Mouse (Mus musculus) lung, postnatal 4 days (tissue): ENCODE results near the gene Dhx38.
A peak's percentile ranks its signal among the peaks of the same experiment; 100 is the strongest.

Experiments
- DNase-seq, 2 experiments: peaks; one replicate each; pipeline ENCODE4 v3.0.0; 2021

Dhx38 gene

DNA sequence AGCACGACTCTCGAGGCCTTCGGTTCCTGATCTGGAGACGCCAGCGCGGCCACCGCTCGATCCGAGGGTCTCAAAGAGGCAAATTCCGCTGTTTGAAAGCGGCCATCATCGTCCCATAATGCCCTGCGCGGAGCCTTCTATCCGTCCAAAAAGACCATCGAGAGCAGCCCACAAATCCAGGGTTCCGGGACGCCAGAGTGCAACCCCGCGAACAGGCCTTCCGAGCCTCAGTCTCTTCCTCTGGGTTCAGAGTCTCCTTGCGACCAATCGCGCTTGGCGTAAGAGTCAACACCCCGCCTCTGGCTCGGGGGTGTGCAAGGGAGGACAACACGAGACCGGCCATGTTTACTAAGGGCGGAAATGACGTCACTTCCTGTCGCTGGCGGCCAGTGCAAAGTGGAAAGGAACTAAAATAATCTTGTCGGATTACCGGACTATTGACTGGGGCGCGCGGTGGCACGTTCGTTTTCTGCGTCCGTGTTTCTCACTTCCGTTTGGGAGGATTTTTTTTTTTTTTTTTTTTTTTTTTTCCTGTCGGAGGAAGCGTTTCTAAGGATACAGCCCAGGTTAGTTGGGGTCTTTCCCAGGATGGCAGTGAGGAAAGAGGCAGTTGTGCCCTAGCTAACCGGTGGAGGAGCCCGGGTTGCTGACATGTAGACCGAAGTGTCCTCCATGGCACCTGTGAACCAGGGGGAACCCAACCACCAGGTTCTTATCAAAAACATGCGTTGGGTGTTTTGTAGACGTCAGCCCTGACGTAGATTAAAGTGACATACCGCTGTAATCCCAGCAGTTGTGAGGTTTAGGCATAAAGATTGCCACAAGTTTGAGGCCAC is at the start of gene Dhx38, which contains the start of gene Txnl4b:
Gene Dhx38, minus strand, starts transcription at position 364 of the 836 bp plus-strand sequence.
Gene Txnl4b, plus strand, starts transcription at position 395 of the 836 bp plus-strand sequence.
- peak; percentile 99 for DNase-seq

DNA sequence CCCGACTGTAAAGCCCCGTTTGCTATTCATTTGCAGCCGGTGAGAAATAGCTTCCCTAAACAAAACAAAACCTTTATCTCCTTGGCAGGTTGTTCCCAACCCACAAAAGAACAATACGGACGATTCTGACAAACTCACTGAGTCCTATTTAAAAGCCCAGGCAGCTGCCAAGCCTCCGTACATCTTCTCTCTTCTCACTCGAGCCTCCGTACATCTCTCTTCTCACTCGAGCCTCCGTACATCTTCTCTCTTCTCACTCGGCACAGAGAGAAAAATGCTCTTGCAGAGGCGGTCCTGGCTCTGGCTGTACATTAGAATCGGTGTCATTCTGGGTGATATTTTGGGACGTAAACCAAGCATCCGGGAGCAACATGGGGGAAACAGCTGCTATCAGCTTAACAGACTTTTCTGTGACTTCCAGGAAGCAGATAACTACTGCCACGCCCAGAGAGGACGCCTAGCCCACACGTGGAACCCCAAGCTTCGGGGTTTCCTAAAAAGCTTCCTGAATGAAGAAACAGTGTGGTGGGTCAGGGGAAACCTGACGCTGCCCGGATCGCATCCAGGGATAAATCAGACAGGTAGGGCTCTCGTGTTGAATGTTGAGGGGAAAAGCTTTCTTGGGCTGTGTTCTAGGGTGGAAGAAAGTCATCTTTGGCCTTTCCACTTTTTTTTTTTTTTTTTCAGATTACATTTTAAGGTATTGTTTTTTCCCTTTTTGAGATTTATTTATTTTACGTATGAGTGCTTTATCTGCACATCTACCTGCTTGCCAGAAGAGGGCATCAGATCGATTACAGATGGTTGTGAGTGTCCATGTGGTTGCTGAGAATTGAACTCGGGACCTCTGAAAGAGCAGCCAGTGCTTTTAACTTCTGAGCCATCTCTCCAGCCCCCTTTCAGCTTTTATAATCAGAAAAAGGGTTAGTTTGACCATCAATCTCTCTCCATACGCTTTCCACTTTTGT is 48.9 kb upstream of the Dhx38 start, which contains the start of gene Pkd1l3:
Gene Pkd1l3, plus strand, starts transcription at position 275 of the 968 bp plus-strand sequence.
- DNase-seq: peak in 1 of 2 experiments; percentile 16

DNA sequence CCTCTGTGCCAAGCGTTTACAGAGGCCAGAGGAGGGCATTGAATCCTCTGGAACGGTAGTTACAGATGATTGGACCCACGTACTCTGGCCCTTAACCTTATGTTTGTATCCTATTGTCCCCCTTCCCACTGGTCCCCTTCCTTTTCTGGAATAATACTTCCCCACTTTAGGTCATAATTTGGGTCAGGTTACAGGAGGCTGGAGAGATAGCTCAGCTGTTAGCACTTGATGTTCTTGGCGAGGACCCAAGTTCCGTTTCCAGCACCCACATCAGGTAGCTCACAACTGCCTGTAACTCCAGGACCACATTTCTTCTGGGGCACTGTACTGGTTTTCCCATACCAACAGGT is 43.5 kb upstream of the Dhx38 start:
- peak; percentile 17 to 26 for DNase-seq

DNA sequence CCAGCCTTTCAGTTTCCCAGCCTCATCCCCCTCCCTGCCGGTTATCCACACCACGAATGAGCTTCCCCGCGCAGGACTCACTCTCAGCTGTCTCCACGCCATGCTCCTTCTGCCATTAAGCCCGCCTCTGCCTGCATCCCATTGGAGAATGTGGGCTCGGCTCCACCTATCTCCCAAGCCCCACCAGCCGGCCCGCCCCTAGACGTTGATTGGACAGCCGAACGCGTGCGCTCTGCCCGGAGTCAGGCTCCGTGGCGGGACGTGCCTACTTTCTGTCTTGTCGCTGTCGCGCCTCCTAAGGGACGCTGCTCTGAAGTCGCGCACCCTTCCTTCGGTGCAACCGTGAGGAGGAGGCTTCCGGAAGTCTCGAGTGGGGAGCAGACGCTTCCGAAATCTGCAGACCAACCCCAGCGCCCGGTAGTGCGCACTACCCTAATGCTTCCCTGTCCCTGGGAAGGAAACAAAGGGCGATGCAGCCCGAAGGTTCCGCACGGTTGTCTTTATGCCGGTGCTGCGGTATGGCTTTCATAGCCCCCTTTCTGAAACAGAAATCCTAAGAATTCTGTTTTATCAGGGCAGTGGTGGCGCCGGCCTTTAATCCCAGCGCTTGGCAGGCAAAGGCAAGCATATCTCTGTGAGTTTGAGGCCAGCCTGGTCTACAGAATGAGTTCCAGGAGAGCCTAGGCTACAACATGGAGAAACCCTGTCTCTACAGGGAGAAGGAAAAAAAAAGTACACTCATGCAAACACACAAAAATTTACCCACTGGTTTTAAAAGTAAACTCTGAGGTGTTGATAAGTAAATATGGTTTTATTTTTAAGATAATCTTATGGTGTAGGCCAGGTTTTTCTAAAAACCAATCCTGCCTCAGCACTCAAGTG is 42.9 kb upstream of the Dhx38 start, which contains the start of gene Dhodh:
Gene Dhodh, minus strand, starts transcription at position 403 of the 882 bp plus-strand sequence.
- DNase-seq: peak; percentile 97 to 98

DNA sequence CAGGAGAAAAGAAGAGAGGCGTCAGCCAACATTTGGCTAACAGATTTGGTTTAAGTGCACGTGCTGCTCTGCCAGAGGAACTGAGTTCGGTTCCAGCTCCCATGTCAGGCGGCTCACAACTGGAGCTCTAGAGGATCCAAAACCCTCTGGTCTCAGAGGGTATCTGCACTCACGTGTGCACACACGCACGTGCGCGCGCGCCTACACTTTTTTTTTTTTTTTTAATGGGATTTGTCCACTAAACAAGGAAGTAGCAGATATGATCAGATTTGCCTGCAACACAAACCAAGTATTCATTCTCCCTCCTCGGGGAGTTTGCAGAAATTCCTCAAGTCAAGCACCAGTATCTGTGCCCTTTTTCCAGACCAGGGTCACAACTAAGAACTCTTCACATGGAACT is 42.0 kb upstream of the Dhx38 start:
- no peak for DNase-seq

DNA sequence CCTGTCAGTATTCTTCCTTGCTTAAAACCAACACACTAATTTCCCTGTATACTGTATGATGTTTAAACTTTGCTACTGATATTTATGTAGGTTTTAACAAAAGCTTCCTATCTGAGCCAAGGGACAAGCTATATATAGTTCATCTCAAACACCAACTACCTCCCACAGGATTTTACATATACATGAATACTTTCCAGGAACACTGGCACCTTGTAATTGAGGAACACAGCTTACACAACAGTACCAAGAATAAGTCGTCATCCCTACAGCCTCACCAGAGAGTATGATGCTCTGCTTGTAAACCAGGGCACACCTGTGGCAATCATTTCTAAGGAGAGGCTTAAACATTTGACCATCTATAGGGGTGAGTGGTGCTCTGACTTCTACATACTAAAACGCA is 41.1 kb upstream of the Dhx38 start:
- DNase-seq: no peak

DNA sequence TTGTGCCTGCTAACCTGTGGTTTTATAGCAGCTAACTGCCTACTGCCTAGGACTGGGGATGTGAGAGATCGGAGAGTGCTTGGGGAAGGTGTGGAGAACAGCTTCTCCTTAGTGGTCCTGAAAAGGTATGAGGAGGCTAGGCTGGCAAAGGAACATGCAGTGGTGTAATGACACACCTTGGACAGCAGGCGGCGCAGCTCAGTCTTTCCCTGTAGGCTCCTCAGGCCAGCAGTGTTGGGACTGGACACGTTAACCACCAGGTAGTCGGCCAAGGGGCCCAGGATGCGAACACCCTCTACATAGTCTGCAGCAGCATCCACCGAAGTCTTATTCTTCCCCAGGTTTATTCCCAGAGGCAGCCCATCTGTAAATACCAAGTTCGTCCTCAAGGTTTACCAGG is 30.2 kb upstream of the Dhx38 start:
- DNase-seq: peak; percentile 61 to 70

DNA sequence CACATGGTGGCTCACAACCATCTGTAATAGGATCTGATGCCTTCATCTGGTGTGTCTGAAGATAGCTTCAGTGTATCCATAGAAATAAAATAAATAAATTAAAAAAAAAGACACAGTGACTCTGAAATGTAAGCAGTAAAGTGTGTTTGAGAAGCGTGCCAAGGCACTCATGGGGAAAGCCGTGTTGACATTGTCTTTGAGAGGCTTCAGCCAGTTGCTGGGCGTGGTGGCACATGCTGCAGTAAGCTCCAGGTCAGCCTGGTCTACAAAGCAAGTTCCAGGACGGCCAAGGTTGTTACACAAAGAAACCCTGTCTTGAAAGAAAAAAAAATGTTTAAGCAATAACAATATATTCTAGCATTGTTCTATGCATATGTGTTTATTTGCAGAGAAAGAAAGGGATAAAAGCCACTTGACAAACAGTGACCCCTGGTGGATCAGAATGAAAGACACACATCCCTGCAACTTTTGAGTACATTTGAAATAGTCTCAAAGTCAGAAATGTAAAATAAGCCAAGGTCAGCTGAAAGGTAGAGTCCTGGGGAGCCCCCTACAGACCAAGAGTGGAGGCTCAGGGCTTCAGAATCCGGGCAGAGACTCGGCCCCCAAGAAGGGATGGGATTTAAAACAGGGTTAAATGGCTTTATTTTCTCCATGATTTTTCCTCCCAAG is 27.6 kb upstream of the Dhx38 start:
- peak; percentile 47 to 65 for DNase-seq

DNA sequence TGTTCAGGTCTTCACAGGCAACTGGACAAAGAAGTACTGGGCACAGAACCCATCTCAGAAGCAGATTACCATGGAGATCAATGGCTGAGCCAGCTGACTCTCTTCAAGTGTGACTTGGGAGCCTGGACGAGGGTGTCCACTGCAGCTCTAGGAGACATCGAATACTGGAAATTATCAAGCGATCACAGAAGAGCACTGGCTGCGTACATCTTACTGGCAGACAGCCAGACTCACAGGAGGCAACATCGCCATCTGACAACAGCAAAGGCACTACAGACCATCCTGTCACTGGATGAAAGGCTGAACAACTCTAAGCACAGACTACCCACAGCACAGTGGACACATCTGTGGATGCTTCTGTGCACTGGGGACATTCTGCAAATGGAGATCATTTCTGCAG is 26.5 kb upstream of the Dhx38 start:
- DNase-seq: peak in 1 of 2 experiments; percentile 12

DNA sequence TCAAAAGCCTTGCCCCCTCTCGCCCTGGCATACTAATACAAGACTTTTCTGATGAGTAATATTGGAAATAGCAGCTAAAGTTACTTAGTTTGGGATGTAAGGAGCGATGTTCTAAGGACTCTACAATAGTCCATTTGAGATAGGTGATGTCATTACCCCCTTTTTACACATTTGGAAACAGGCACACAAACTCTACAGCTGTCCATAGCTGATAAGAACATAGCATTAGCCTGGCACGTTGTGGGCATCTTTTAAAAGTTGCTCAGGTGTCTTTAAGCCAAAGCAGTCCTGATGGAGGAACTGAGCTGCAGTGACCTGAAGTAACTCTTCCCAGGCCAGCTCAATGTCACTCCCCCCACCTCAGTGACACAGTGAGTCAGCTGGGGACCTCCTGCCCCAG is 25.7 kb upstream of the Dhx38 start:
- DNase-seq: peak in 1 of 2 experiments; percentile 9

DNA sequence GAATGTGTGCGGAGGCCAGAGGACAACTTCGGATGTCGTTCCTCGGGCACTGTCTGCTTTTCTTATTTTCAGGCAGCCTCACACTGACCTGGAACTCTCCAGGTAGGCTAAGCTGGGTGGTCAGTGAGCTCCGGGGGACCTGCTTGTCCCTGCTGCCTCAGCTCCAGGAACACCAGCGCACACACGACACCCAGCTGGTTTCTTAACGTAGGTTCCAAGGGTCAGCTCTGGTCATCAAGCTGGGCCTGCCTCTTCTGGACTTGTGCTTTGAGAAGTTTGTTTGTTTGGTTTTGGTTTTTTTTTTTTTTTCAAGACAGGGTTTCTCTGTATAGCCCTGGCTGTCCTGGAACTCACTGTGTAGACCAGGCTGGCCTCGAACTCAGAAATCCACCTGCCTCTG is 25.2 kb upstream of the Dhx38 start:
- no peak for DNase-seq

DNA sequence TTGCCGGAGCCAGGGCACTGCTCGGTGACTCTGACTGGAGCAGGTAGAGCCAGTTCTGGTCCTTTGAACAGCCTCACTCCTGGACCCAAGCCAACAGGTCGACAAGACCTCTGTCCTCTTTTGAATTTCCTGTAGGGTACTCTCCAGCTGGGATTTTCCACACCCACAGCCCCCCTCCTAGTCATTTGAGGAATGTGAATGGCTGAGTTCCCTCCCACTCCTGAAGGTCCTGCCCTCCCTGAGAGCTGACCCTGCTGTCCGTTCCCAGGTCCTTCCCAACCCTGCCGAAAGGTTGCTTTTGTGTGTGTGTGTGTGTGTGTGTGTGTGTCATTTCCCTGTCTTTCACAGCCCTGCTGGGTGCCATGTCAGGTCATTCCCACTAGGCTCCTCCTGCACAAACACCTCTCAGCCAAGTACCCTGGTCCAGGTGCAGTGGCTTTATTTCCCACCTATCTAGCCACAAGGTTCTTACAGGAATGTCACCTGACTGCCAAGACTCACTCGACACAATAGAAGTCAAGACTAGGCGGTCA is 21.4 kb upstream of the Dhx38 start:
- DNase-seq: peak; percentile 78 to 85

DNA sequence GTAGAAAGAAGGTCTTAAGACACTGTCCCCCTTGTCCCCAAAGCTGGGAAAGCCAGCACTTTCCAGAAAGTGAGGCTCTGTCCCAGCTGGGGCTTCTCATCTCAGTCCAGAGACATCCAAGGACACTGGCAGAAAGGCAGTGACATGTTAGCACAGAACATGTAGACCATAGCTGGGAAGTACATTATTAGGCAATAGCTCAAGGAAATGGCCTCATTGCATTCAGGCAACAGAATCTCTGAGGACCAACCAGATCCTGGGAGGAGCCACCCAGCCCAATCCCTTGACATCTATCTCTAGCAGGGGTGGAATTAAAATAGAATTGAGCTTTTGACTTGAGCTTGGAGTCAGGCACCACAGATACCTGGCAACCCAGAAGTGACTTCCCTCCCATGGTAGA is 20.0 kb upstream of the Dhx38 start:
- DNase-seq: no peak

DNA sequence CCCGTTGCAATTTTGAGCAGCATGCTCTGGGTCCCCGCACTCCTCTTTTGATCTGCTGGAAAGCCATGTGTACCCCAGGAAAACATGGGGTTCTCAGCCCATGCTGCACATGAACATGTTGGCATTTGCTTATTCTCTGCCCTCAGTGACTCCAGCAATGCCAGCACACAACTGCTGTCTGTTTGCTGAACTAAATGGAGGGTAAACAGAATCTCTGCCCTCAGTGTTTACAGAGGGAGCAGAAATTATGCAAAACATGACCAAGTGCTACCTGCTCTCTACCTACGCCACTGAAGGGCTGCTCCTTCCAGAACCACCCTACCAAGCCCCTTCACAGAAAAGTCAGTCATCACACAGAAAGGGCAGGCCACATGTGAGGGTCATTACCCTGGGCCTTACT is 19.2 kb upstream of the Dhx38 start:
- no peak for DNase-seq

DNA sequence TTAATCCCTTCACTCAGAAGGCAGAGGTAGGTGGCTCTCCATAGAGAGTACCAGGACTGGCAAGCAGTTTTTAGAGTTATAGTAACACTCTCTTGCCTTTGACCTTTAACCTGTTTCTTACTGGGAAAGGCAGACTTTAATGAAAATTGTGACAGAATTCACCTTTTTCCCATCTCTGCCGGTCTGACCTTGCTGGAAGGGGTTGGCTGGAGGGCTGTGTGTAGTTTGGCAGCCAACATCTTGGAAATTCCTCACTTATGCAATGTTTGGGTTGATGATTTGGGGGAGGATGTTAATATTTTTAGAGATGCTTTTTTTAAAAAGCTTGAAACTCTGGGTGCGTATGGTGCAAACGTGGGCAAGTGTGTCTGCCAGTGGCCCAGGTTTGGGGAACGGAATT is 18.6 kb upstream of the Dhx38 start:
- DNase-seq: no peak

DNA sequence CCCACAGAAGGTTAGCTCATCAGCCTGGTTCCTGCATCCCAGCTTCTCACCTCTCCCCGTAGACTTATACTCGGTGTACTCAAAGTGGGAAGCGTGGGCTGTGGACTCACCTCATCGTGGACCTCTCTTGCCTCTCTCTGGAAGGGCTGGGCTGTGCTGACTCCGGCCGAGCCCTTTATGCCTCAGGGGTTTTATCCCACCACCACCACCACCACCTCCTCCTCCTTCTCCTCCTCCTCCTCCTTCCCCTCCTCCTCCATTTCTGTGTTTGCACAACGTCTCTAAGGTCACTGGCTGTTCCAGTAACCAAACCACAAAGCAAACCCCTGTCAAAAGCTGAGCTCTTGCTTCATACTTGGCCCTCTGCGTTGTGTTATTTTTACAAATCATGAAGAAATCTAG is 13.2 kb upstream of the Dhx38 start, which contains the start of gene Hp:
Gene Hp, minus strand, starts transcription at position 273 of the 402 bp plus-strand sequence.
- peak; percentile 42 to 47 for DNase-seq

DNA sequence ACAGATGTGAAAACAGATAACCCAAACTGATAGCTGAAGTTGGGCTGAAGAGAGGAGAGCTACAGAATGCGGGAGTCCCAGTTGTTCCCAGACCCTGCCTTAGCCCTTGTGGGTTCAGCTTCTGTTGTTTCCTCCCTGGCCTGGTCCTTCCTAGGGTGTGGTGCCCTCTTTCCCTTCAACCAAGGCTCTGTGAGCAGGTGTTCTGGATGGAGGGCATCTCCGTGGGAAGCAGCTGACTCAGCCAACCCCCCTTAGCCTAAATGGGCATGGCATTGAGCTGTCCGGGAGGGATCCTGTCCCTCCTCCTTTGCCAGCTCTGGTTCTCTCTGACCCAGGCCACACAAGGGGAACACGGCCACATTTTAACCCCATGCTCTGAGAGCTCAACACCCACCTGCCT is 10.7 kb upstream of the Dhx38 start:
- no peak for DNase-seq

DNA sequence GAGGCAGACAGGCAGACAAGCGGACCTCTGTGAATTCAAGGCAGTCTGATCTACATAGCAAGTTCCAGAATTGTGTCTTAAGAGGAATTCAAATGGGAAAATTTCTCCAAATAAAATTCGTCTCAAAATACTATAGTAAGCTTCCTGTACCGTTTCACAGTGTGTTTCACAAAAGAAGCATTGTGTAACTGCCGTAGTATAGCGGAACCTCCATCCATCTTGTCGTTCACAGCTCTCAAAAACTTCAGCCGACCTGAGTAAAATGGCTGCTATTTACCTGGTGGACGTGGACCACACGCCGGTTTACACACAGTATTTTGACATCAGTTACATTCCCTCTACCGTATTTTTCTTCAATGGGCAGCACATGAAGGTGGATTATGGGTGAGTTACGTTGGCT is 5.5 kb upstream of the Dhx38 start:
- no peak for DNase-seq

DNA sequence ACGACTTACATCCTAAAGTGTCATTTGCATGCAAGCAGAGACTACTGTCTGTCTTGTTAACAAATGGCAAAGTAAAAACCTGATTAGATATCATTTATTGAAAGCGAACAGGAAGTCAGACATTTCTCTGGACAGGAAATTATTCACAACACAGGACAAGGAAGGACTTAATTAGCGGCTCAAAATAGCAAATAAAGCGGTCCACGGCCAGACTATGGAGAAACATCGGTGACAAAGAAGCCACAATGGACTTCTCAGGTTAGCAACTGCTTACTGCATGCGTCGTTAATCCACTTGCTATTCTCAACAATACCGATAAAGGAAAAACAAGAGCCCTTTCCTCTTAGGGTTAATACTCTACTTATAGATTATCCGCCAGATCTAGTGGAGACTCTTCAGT is 895 bp downstream of the Dhx38 start:
- DNase-seq: no peak

DNA sequence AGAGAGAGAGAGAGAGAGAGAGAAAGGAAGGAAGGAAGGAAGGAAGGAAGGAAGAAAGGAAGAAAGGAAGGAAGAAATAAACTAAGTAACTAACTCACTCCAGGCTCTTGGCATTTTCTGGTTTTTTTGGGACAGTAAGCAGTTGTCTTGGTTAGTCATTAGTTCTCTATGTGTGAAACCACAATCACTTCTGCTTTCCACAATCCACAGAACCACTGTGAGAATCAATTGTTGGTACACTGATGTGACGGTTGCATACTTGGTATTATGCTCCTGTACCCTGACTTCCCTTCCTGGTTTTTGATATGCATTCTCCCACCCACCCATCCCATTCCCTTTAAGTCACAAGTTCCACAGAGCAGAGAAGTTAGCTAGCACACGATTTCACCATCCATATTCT is 1.8 kb downstream of the Dhx38 start:
- no peak for DNase-seq

DNA sequence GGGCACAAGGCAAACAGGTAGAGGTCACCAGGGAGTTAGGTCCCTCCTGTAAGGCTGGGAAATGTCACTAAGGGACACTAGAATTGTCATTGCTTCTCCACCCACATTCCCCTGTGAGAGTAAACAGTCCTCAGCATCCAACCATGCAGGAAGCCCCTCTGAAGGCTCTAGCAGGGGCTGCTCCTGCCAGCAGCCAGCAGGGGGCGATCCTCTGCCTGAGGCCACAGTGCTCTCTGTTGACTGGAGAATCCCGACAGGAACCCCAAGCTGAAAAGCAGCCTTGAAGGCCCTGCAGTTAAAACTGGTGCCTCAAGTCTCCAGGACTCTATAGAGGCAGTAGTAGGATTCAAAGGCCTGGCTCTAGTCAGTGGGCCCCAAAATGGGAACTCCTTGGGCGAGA is 14.0 kb downstream of the Dhx38 start:
- peak in 1 of 2 experiments; percentile 22 for DNase-seq
